Mouse (Mus musculus) cerebellum, adult 11 months (tissue): Measurements from ENCODE around the gene Olfr524.

ENCODE experiments used
- DNase-seq: peaks from one replicate; pipeline ENCODE4 v3.0.0; 2022

Gene Olfr524

GRCm38 (mm10) chr7:140205864-140206263 is at the start of gene Olfr524:
TSS of gene Olfr524 (minus strand) at chr7:140205964.
- no peak for DNase-seq

- DNase-seq = no peak
Observed at GRCm38 (mm10) chr7:140253780-140254299, 48.1 kb upstream of the Olfr524 start.

GRCm38 (mm10) chr7:140247216-140247615 is 41.5 kb upstream of the Olfr524 start, which contains the start of gene 5830411N06Rik:
TSS of gene 5830411N06Rik (plus strand) at chr7:140247284.
- DNase-seq = no peak

GRCm38 (mm10) chr7:140233696-140234095 is 27.9 kb upstream of the Olfr524 start:
- DNase-seq = no peak

GRCm38 (mm10) chr7:140231026-140231425 is 25.3 kb upstream of the Olfr524 start:
- DNase-seq = no peak

- no peak for DNase-seq
Observed at GRCm38 (mm10) chr7:140228476-140228875, 22.7 kb upstream of the Olfr524 start.

GRCm38 (mm10) chr7:140224209-140224608 is 18.4 kb upstream of the Olfr524 start:
- DNase-seq = no peak

GRCm38 (mm10) chr7:140220375-140220774 is 14.6 kb upstream of the Olfr524 start:
- DNase-seq = no peak

- DNase-seq = no peak
Observed at GRCm38 (mm10) chr7:140219268-140219667, 13.5 kb upstream of the Olfr524 start.

GRCm38 (mm10) chr7:140217967-140218366 is 12.2 kb upstream of the Olfr524 start, which contains the start of gene Cd163l1:
TSS of gene Cd163l1 (plus strand) at chr7:140218267.
- DNase-seq = no peak

GRCm38 (mm10) chr7:140213841-140214240 is 8.1 kb upstream of the Olfr524 start:
- no peak for DNase-seq

- DNase-seq = no peak
Observed at GRCm38 (mm10) chr7:140208677-140209076, 2.9 kb upstream of the Olfr524 start.

GRCm38 (mm10) chr7:140208153-140208552 is 2.4 kb upstream of the Olfr524 start:
- DNase-seq = no peak

GRCm38 (mm10) chr7:140206904-140207303 is 1.1 kb upstream of the Olfr524 start:
- no peak for DNase-seq

- DNase-seq = no peak
Observed at GRCm38 (mm10) chr7:140201090-140201489, 4.7 kb downstream of the Olfr524 start.

GRCm38 (mm10) chr7:140196002-140196401 is 9.8 kb downstream of the Olfr524 start:
- DNase-seq = no peak

- no peak for DNase-seq
Observed at GRCm38 (mm10) chr7:140194031-140194430, 11.7 kb downstream of the Olfr524 start.

GRCm38 (mm10) chr7:140192851-140193250 is 12.9 kb downstream of the Olfr524 start:
- DNase-seq = no peak

GRCm38 (mm10) chr7:140192445-140192844 is 13.3 kb downstream of the Olfr524 start:
- no peak for DNase-seq

GRCm38 (mm10) chr7:140190435-140190834 is 15.3 kb downstream of the Olfr524 start:
- DNase-seq = no peak

- DNase-seq = no peak
Observed at GRCm38 (mm10) chr7:140188391-140189328, 17.1 kb downstream of the Olfr524 start.

GRCm38 (mm10) chr7:140187721-140188390 is 17.9 kb downstream of the Olfr524 start:
- DNase-seq = no peak
